Mouse (Mus musculus) 416B (cell line): ENCODE measurements at regions not wholly inside any gene's neighbourhood (a gene's known extent, or its start where the extent isn't known, plus 50 kb on each side); places are given as distances from the start of the nearest gene placed in this dataset.

ENCODE experiments used
- DNase-seq: peaks from one replicate; pipeline ENCODE4 v3.0.0; 2011; ENCODE audit warnings: low read depth

DNA sequence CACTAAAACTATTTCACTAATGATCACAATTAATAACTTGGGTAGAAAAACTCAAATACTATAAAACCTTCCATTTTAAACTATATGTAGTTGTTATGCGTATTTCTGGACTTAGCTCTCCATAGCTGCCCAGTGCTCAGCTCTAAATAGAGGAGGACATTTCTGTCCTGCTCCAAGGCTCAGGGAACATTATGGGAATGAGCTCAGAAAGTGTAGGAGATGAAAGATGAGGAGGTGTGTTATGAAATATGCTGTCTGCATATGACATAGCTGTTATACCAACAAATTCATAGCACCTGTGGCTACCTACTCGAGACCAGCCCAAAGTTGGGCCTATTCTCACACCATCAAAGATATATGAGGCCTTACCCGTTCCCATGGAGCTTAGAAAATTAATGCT, 106.3 kb downstream of the Aldh8a1 start:
- DNase-seq, result no peak

- no peak for DNase-seq
These were observed 104.5 kb upstream of the 1700020N01Rik start for GRCm38 (mm10) chr10:21488374-21488930.

DNA sequence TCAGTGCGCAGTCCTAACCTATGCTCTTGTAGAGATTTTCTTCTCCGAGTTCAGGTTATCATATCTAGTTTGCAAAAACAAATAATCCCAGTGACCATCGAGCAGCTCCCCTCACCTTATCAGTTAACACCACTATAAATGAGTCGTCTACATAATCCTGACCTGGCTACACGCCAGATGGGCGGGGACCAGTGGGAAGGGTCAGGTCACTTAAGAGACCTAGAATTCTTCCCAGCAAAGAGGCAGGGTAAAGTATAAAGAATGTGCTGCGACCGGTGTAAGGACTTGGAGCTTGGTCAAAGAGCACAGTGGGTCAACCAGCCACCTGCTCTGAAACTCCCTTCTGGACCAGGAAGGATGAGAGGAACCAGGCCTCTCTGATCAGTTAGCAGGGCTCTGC, 102.0 kb upstream of the 1700020N01Rik start:
- no peak for DNase-seq

DNA sequence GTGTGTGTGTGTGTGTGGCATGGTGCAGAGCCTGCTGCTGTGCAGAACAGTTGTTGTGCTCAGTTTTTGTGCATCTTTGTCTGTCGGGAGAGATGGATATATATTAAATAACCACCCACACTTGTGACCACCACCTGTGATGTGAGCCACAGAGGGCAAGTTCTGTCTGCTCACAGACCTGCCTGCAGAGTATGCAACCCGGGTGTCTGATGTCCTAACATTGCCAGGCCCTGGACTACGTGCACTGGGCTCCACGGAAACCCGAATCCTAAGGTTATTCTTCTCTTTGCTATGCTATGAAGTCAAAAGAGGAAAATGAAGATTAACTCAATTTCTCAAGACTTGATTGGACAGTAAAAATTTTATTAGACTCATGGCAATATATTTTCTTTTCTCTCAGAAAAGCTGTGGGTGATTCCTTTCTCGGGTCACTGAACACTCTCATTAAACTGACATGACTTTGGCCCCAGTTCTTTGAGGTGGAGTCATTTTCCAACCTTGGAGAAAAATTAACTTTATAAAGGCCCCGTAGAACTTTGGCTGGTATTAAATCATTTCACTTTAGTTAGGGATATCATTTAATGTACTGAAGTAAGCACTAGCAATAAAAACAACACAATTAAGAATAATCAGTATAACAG, 100.6 kb upstream of the 1700020N01Rik start:
- no peak for DNase-seq

DNA sequence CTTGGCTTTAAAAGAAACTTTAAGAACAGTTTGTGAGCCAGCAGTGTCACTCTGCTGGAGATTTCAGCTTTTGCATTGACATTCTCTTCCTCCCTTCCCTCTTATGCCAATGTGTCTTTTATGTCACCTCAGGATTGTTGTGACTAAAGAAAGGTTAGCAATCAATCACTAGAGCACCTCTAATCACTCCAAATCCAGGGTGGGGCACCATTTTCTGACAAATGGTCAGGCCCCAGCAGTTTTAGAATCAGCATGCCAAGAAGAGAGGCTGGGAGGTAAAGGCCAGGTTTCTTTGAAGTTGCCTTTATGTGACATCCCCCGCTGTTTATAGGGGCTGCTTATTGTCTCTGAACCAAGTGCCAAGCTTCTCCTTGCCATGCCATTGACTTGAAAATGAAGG, 98.4 kb upstream of the 1700020N01Rik start:
- DNase-seq, result no peak

DNA sequence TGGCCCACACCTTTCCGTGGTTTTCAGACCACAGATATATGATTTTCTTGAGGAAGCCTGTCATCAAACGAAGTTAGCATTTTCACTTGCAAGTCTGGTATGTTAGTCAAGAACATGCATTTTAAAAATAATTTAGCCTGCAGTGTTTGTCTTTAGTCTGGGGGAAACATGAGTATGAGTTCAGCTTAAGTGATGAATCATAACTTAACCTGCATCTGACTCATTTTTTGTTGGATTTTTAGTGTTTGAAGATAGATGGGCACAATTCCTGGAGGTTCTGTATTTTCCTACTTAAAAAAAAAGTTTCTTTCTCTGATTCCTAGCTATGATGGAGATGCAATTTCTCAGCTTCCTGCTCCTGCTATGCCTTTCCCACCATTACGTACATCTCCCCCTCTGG, 95.8 kb upstream of the 1700020N01Rik start:
- DNase-seq, result no peak

GRCm38 (mm10) chr10:21498143-21498542, 94.8 kb upstream of the 1700020N01Rik start:
- DNase-seq, result no peak

DNA sequence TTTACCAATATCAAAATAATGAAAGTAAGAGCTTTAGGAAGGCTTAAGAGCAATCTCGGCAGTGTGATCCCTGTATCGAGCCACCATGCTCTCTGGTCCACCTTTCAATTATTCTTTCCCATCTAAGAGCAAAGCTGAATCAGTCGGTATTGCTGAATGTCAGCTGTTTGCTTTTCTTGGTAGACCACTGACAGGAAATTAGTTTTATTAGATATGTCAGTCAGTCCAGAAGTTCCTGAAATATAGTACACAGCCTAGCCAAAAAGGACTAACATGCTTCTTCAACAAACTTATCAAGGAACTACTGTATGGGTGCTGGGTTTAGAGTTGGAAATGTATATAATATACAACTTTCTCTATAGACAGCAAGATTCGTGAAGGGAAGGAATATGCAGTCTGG, 91.3 kb upstream of the 1700020N01Rik start:
- DNase-seq, result no peak

DNA sequence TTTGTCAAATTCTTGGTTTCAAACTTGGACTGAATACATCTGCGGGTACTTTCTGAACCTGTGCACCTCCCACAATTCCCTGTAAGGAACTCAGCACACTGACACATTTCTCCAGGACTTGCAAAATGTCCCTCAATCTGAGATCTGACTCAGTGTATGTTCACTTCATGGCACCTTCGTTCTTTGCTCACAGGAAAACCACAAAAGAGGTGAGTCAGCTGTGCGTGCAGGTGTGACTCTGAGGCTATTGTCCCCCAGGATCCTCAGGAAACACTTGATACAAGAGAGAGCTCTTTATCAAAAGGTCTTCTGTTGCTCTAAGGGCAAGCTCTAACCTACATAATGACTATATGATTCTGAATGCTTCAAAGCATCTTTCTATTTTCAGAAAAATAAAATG, 88.5 kb upstream of the 1700020N01Rik start:
- DNase-seq, result no peak

GRCm38 (mm10) chr10:21511386-21511785, 81.6 kb upstream of the 1700020N01Rik start:
- DNase-seq, result no peak

DNA sequence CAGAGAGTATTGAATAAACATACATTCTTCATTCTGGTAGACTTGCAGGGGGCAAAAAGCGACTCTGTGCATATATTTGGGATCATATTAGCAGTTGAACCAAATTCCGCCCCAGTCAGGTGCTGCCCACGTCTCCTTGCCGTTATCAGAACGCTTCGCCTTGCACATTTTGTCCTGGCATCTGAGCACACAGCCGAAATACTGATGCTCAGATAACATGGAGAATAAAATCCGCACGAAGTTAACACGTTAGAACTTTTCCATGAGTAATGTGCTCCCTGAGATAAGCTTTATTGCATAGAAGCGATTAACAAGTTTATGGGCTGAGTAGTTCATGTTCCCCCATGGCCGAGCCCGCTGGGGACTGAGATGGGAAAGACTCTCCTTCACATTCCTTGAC, 80.5 kb upstream of the 1700020N01Rik start:
- no peak for DNase-seq

DNA sequence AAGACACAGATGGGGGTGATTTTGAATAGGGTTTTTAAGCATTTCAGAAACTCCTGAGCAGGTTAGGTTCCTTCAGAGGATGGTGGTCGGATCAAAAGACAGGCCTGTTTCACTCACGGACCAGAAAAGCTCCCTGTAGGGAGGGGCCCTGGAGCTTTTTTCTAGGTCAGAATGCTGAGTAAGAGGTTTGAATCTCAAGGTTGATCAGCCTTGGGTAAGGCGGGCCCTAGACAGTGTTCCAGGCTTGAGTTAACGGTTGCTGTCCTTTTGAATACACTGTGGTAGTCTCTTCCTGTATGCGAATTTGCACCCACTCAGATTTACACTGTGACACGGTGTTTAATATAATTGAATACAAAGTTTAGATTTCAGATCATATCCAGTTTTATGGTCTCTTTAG, 75.2 kb upstream of the 1700020N01Rik start:
- DNase-seq, result no peak

- DNase-seq, result no peak
These were observed 72.1 kb upstream of the 1700020N01Rik start for GRCm38 (mm10) chr10:21520854-21521253.

- DNase-seq, result no peak
These were observed 67.4 kb upstream of the 1700020N01Rik start for GRCm38 (mm10) chr10:21525555-21525954.

- no peak for DNase-seq
These were observed 64.5 kb upstream of the 1700020N01Rik start for GRCm38 (mm10) chr10:21528396-21528795.

DNA sequence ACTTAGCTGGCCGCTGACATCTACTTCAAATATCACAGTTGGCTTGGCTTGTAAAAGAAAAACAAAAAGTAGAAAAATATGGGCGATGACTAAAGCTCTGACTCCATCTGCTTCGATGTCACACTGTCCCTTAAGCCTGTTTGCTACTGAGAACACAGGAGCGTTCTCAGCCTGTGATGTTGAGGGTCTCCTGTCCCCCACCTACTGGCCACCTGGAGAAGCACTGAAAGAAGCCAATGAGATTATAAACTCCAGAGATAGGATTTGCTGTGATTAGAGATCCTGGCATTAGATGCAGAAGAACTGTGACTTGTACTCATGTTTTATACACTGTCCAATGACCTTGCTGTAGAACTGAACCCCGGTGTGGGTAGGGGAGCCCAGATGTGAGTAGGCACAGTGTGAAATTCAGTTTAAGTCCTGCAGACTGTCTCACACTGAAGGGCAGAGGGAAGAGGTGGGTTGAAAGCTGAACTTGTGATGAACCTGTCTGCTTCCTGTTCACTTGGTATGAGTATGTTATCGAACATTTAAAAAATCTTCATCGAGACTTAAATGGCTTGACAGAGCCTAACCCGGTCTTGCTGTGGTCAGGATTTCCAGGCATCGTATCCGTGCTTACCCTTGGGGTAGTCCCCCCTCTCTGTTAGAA, 63.7 kb upstream of the 1700020N01Rik start:
- DNase-seq, result no peak

DNA sequence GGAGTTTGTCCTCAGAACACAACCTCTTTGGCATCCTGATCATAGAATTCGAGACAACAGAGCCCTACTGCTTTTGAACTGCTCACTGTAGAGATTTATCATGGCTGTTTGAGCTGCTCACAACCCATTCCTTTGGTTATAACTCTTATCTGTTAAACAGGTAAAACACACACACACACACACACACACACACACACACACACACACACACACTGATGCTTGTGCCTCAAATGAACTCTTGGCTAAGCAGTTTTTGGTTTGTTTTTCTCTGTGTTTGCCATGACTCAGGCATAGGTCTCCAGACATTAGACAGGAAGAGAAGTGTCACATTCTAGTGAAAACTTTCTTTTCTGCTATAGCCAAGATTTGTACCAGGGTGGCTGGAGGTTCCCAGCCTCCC, 60.8 kb upstream of the 1700020N01Rik start:
- no peak for DNase-seq

GRCm38 (mm10) chr10:21535631-21536030, 57.3 kb upstream of the 1700020N01Rik start:
- no peak for DNase-seq

GRCm38 (mm10) chr10:21538481-21538880, 54.5 kb upstream of the 1700020N01Rik start:
- no peak for DNase-seq
